Mouse (Mus musculus): Measurements from ENCODE around the gene Mrgbp. TPM values are rescaled to one million over a fixed set of nuclear protein-coding genes. Genes with fewer than 3 reads are reported as not detected.

The Mrgbp gene
- 49.3 and 50.6 TPM in 2 replicates for polyA plus RNA-seq (2015; fragmentation: Nextera tagmentation; extraction: Ambion mirVana)

DNA sequence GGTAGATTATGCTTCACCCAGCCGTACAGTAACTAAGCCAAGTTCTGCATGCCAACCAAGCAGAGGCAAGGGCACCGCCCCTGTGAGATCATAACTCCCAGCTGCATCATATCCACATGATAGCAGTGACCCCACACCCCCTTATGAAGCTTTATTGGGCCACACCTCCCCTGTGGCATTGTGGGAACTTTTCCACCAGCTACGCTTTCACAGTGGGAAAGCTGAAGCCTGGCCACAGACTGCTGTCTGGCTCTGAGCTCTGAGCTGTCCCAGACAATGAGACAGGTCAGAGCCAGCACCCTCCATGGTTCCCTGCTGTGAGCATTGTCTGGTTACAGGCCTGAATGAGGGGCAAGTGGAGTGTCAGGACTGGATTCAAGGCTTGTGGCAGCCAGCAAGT lies at the start of gene Mrgbp:
Gene Mrgbp (plus strand): TSS at position 303 of the 400 bp plus-strand sequence.
- no peak for ATAC-seq
- no peak within 1 kb of the TSS for H3K4me3 ChIP-seq (replicated peaks; ENCODE audit: low read length)
- H3K27ac ChIP-seq (ENCODE audit: low read length): no peak within 1 kb of the TSS
- H3K36me3 ChIP-seq (ENCODE audit: control insufficient read depth, insufficient read depth): peaks cover 2% of the 10 kb centered on the region; the same call in 1 of the 2 replicates
- no peaks in the 10 kb centered on the region for H3K9me3 ChIP-seq (ENCODE audit: control insufficient read depth, low read length)
- H3K27me3 ChIP-seq (replicated peaks; ENCODE audit: control insufficient read depth, insufficient read depth, low read length): no peaks in the 10 kb centered on the region
- 69% methylated on average over 3 of the region's 3 CpGs for WGBS
- H3K9ac ChIP-seq (replicated peaks; ENCODE audit: low read depth, low read length): no peak within 1 kb of the TSS
- no peak within 1 kb of the TSS for H3K4me2 ChIP-seq (ENCODE audit: low read length)
- peaks cover 16% of the 10 kb centered on the region for H3K4me1 ChIP-seq (replicated peaks; ENCODE audit: control insufficient read depth, insufficient read depth, low read length)

DNA sequence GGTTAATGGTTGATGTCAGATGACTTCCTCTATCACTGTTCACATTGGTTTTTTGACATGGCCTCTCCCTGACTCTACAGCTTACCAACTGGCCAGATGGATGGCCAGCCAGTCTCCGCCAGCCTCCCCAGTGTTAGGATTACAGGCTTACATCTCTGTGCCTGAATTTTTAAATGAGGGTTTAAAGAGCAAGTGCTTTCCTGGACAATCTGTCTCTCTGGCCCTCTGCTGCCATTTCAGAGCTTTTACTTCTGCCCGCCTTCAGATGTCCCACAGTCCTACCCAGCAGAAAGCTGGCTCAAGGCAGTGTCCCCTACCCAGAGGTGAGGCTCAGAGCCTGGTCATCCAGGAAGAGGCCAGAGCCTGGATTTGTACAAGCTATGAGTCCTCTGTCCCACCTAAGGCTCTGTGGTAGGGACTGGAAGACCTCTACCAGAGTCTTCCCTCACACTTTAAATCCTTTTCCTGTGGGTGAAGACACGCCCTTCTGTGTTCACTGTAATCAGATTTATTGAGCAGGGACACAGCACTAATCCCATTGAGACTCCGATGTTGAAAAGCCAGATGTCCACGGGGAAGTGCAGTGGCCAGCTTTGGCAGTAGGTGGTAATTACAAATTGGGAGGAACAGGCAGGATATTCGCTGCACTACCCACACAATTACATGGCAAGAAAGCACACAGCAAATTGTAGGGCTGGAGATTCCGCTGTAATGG lies 49.3 kb upstream of the Mrgbp start:
- peaks cover 34% of the 10 kb centered on the region for H3K4me1 ChIP-seq (replicated peaks; ENCODE audit: control insufficient read depth, insufficient read depth, low read length)
- H3K27me3 ChIP-seq (replicated peaks; ENCODE audit: control insufficient read depth, insufficient read depth, low read length): no peaks in the 10 kb centered on the region
- no peak overlapping the region for H3K4me2 ChIP-seq (ENCODE audit: low read length)
- ATAC-seq: no peak
- no peak overlapping the region for H3K4me3 ChIP-seq (replicated peaks; ENCODE audit: low read length)
- H3K27ac ChIP-seq (ENCODE audit: low read length): peak overlapping the region; percentile 43; the same call in 1 of the 2 replicates
- WGBS: 36% methylated on average over 7 of the region's 7 CpGs
- no peaks in the 10 kb centered on the region for H3K36me3 ChIP-seq (ENCODE audit: control insufficient read depth, insufficient read depth)
- no peak overlapping the region for H3K9ac ChIP-seq (replicated peaks; ENCODE audit: low read depth, low read length)
- H3K9me3 ChIP-seq (ENCODE audit: control insufficient read depth, low read length): no peaks in the 10 kb centered on the region

DNA sequence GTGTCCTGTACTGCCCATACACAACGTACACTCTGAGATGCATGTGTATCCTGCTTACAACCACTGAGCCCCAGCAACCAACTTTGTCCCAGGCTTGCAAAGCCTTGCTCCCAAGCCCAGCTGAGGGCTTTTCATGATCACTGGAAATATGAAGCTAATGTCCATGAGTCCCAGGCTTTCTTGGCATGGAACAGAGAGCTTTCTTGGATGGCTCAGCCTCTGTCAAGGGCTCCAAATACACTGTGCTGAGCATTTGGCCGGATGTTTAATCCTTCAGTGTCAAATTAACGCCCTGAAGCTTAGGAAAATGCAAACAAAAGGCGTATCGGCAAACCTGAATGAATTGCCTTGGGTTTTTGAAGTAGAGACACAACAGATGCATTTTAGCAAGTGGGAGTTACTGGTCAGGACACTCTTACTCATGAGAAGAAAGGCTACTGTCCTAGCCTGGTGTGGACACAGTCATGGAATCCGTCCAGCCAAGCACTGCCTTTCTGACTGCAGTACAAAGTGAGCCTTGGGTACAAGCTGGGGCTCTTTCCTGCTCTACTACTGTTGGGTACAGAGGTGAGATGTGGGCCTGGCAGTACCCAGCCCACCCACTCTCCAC lies 48.6 kb upstream of the Mrgbp start:
- WGBS: 10% methylated on average over 6 of the region's 6 CpGs
- Histone ChIP-seq H3K27ac (ENCODE audit: low read length) (peak overlapping the region; percentile 43; the same call in 1 of the 2 replicates), H3K9ac (replicated peaks; ENCODE audit: low read depth, low read length) (no peak overlapping the region)

DNA sequence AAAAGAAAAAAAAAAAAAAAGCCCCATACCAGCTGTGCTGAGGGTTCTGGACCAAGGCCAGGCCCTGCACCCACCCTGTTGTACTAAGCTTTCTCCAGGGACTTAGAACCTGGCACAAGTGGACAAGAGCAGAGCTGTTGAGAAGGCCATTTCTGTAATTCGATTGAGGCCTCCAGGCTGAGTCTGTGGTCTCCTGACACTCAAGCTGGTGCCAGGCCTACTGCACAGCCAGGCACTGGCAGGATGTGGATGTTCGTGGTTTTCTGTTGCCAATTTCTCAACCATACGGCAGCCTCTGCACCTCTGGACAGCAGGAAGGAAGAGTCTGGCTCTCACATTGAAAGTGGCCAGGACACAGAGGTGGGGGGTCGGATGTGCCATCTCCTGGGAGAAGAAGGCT lies 47.9 kb upstream of the Mrgbp start:
- 84% methylated on average over 4 of the region's 4 CpGs for WGBS

More for the DNA sequence above, 48.6 kb upstream of the Mrgbp start:
- Histone ChIP-seq H3K27me3 (replicated peaks; ENCODE audit: control insufficient read depth, insufficient read depth, low read length) (no peaks in the 10 kb centered on the region), H3K9me3 (ENCODE audit: control insufficient read depth, low read length) (no peaks in the 10 kb centered on the region), H3K36me3 (ENCODE audit: control insufficient read depth, insufficient read depth) (no peaks in the 10 kb centered on the region), H3K4me2 (ENCODE audit: low read length) (no peak overlapping the region), H3K4me1 (replicated peaks; ENCODE audit: control insufficient read depth, insufficient read depth, low read length) (peaks cover 34% of the 10 kb centered on the region), H3K4me3 (replicated peaks; ENCODE audit: low read length) (no peak overlapping the region)
- ATAC-seq: no peak

DNA sequence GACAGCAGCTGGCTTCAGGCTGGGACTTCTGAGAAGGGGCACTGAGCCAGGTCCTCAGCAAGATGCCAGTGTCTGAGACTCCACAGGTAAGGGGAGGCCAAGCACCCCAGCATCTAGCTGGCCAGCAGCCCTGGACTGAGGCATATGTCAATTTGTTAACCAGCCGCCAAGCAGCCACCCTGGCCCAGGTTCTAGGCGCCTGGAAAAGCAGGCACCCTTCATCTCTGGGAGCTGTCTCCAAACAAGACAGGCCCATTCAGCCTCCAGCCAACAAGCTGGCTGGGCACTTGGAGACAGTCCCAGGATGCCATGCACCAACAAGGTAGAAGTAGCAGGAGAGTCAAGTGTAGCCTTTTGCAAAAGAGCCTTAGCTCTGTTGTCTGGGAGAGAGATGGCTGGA lies 37.4 kb upstream of the Mrgbp start:
- Histone ChIP-seq H3K9me3 (ENCODE audit: control insufficient read depth, low read length) (peaks cover 3% of the 10 kb centered on the region; the same call in 1 of the 2 replicates), H3K9ac (replicated peaks; ENCODE audit: low read depth, low read length) (no peak overlapping the region), H3K27ac (ENCODE audit: low read length) (no peak overlapping the region), H3K27me3 (replicated peaks; ENCODE audit: control insufficient read depth, insufficient read depth, low read length) (no peaks in the 10 kb centered on the region), H3K4me2 (ENCODE audit: low read length) (no peak overlapping the region), H3K4me1 (replicated peaks; ENCODE audit: control insufficient read depth, insufficient read depth, low read length) (peaks cover 14% of the 10 kb centered on the region), H3K36me3 (ENCODE audit: control insufficient read depth, insufficient read depth) (no peaks in the 10 kb centered on the region), H3K4me3 (replicated peaks; ENCODE audit: low read length) (no peak overlapping the region)
- WGBS: 74% methylated on average over 2 of the region's 2 CpGs
- no peak for ATAC-seq

More for the DNA sequence above, 47.9 kb upstream of the Mrgbp start:
- no peak overlapping the region for H3K4me3 ChIP-seq (replicated peaks; ENCODE audit: low read length)
- no peak overlapping the region for H3K9ac ChIP-seq (replicated peaks; ENCODE audit: low read depth, low read length)
- no peak overlapping the region for H3K4me2 ChIP-seq (ENCODE audit: low read length)
- H3K27ac ChIP-seq (ENCODE audit: low read length): no peak overlapping the region
- H3K27me3 ChIP-seq (replicated peaks; ENCODE audit: control insufficient read depth, insufficient read depth, low read length): no peaks in the 10 kb centered on the region
- no peak for ATAC-seq
- peaks cover 32% of the 10 kb centered on the region for H3K4me1 ChIP-seq (replicated peaks; ENCODE audit: control insufficient read depth, insufficient read depth, low read length)
- H3K9me3 ChIP-seq (ENCODE audit: control insufficient read depth, low read length): no peaks in the 10 kb centered on the region
- no peaks in the 10 kb centered on the region for H3K36me3 ChIP-seq (ENCODE audit: control insufficient read depth, insufficient read depth)

DNA sequence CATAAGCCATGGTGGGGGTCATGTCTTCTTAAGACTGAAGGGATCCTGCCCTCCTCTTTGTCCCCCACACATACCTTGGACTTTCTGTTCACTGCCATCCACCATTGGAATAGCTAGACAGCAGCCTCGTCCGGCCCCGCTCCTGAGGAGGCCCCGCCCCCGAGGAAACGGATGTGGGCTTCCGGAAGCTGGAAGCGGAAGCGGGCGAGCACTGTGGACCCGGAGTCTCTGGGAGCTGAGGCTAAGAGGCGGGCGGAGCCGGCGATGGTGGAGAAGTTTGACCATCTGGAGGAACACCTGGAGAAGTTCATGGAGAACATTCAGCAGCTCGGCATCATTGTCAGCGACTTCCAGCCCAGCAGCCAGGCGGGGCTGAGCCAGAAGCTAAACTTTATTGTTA lies 36.1 kb upstream of the Mrgbp start:
- H3K4me3 ChIP-seq (replicated peaks; ENCODE audit: low read length): no peak overlapping the region
- no peaks in the 10 kb centered on the region for H3K36me3 ChIP-seq (ENCODE audit: control insufficient read depth, insufficient read depth)
- H3K9ac ChIP-seq (replicated peaks; ENCODE audit: low read depth, low read length): no peak overlapping the region
- peaks cover 3% of the 10 kb centered on the region; the same call in 1 of the 2 replicates for H3K9me3 ChIP-seq (ENCODE audit: control insufficient read depth, low read length)
- H3K27ac ChIP-seq (ENCODE audit: low read length): no peak overlapping the region
- no peak overlapping the region for H3K4me2 ChIP-seq (ENCODE audit: low read length)
- no peak for ATAC-seq
- no peaks in the 10 kb centered on the region for H3K27me3 ChIP-seq (replicated peaks; ENCODE audit: control insufficient read depth, insufficient read depth, low read length)
- 92% methylated on average over 18 of the region's 18 CpGs for WGBS
- H3K4me1 ChIP-seq (replicated peaks; ENCODE audit: control insufficient read depth, insufficient read depth, low read length): peaks cover 14% of the 10 kb centered on the region

DNA sequence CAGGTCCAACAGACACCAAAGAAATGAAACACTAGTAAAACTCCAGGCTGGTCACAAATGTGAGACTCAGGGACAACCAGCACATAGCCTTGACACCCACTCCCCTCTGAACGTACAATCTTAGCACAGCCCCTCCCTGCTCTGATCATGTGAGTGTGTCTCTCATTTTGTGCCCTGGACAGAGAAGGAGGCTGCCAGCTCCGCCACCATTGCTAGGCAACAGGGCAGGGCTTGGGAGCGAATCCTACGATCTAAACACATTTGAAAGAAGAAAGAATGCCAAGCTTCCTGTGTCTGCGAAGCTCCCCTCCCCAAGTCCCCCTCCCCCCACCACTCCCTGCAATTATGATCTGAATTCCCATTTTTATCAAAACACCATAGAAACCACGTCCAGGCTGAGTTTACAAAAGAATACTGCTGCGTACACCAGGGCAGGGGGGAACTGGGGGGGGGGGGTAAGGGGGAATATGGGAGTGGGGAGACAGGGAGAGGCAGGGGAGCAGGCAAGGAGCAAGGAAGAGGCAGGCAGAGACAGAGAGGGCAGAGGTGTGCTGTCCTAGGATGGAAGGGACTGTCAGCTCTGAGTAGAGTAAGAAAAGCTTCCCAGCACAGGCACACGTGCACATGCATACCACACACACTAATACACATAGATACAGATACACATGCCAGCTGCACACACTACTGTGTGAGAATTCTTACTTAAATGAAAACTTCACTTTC lies 33.6 kb upstream of the Mrgbp start:
- Histone ChIP-seq H3K9ac (replicated peaks; ENCODE audit: low read depth, low read length) (peak overlapping the region; percentile 33), H3K27ac (ENCODE audit: low read length) (peak overlapping the region; percentile 82), H3K4me2 (ENCODE audit: low read length) (peak overlapping the region; percentile 34), H3K9me3 (ENCODE audit: control insufficient read depth, low read length) (peaks cover 3% of the 10 kb centered on the region; the same call in 1 of the 2 replicates), H3K27me3 (replicated peaks; ENCODE audit: control insufficient read depth, insufficient read depth, low read length) (no peaks in the 10 kb centered on the region), H3K4me3 (replicated peaks; ENCODE audit: low read length) (no peak overlapping the region; the same call in 1 of the 2 replicates), H3K36me3 (ENCODE audit: control insufficient read depth, insufficient read depth) (no peaks in the 10 kb centered on the region), H3K4me1 (replicated peaks; ENCODE audit: control insufficient read depth, insufficient read depth, low read length) (peaks cover 16% of the 10 kb centered on the region)
- ATAC-seq: peak; percentile 92
- 1% methylated on average over 8 of the region's 8 CpGs for WGBS

DNA sequence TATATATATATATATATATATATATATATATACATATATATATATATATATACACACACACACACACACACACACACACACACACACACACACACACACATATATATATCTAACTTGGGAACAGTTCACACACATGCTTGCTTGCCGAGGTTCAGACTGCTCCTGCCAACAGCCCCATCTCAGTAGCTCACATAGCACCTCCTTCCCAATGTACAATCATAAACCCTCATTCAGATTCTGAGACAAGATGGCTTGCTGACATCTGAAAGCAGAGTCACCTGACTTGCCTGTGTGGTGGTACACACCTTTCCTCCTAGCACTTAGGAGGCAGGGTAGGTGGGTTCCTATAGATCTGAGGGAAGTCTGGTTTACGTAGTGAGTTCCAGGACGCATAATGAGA lies 28.8 kb upstream of the Mrgbp start:
- peak overlapping the region; percentile 24; the same call in 1 of the 2 replicates for H3K27ac ChIP-seq (ENCODE audit: low read length)

DNA sequence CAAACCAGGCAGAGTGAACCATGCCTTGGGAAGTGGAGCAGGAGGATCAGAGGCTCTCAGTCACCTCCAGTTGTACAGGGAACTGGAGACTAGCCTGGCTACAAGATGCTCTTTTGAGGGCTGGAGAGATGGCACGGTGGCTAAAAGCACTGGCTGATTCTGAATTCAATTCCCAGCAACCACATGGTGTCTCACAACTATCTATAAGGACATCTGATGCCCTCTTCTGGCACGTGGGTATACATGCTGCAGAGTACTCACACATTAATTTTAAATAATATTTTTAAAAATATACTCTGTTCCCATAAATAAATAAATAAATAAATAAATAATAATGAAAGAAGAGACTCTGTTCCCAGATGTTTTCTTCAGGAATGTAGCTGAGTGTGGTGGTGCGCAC lies 25.9 kb upstream of the Mrgbp start:
- 0 out of 2 replicates have a peak, but pooled peaks cover 2% of the 10 kb centered on the region for H3K4me1 ChIP-seq (replicated peaks; ENCODE audit: control insufficient read depth, insufficient read depth, low read length)
- no peak overlapping the region for H3K27ac ChIP-seq (ENCODE audit: low read length)
- no peaks in the 10 kb centered on the region for H3K36me3 ChIP-seq (ENCODE audit: control insufficient read depth, insufficient read depth)
- H3K9ac ChIP-seq (replicated peaks; ENCODE audit: low read depth, low read length): no peak overlapping the region
- no peak for ATAC-seq
- 47% methylated on average over 3 of the region's 3 CpGs for WGBS
- no peak overlapping the region for H3K4me2 ChIP-seq (ENCODE audit: low read length)
- no peaks in the 10 kb centered on the region for H3K27me3 ChIP-seq (replicated peaks; ENCODE audit: control insufficient read depth, insufficient read depth, low read length)
- no peaks in the 10 kb centered on the region for H3K9me3 ChIP-seq (ENCODE audit: control insufficient read depth, low read length)
- no peak overlapping the region for H3K4me3 ChIP-seq (replicated peaks; ENCODE audit: low read length)

More for the DNA sequence above, 28.8 kb upstream of the Mrgbp start:
- H3K36me3 ChIP-seq (ENCODE audit: control insufficient read depth, insufficient read depth): no peaks in the 10 kb centered on the region
- no peak overlapping the region for H3K4me3 ChIP-seq (replicated peaks; ENCODE audit: low read length)
- WGBS: 64% methylated on average over 3 of the region's 3 CpGs
- H3K27me3 ChIP-seq (replicated peaks; ENCODE audit: control insufficient read depth, insufficient read depth, low read length): no peaks in the 10 kb centered on the region
- peaks cover 12% of the 10 kb centered on the region for H3K4me1 ChIP-seq (replicated peaks; ENCODE audit: control insufficient read depth, insufficient read depth, low read length)
- no peak for ATAC-seq
- no peak overlapping the region for H3K9ac ChIP-seq (replicated peaks; ENCODE audit: low read depth, low read length)
- no peaks in the 10 kb centered on the region for H3K9me3 ChIP-seq (ENCODE audit: control insufficient read depth, low read length)
- H3K4me2 ChIP-seq (ENCODE audit: low read length): no peak overlapping the region
